Mouse (Mus musculus): ENCODE measurements around the gene Asic5.

- TF ChIP-seq CTCF (IDR thresholded peaks at IDR 0.05; ENCODE audit: control insufficient read depth, insufficient read depth, insufficient read length) (no peak), MAX (IDR thresholded peaks at IDR 0.05) (no peak), FOSL1 (IDR thresholded peaks at IDR 0.05; ENCODE audit: insufficient read depth, low read length, poor library complexity, severe bottlenecking) (no peak), USF1 (IDR thresholded peaks at IDR 0.05; ENCODE audit: low read depth) (no peak), MYOD1 (IDR thresholded peaks at IDR 0.05; ENCODE audit: control insufficient read depth, insufficient read length, low read depth) (no peak), CEBPB (IDR thresholded peaks at IDR 0.05; ENCODE audit: low read depth) (no peak)
Observed at GRCm38 (mm10) chr3:81943097-81943496, 39.0 kb upstream of the Asic5 start.
